Mouse (Mus musculus) liver, adult 2 months (tissue): ENCODE data around the gene Uhrf1bp1l. TPM values are rescaled to one million over a fixed set of nuclear protein-coding genes. Genes with fewer than 3 reads are reported as not detected.

Experiments used
- DNase-seq: peaks from one replicate; pipeline ENCODE4 v3.0.0-alpha.2; 2011; ENCODE audit warnings: low read depth, low spot score; ENCODE audit errors: extremely low read depth
- H3K27ac ChIP-seq: fragments of 200-500 bp; replicated peaks from 2 replicates; pipeline ENCODE4 v1.5.1; 2012; ENCODE audit warnings: low read depth, mild to moderate bottlenecking, control low read depth, inconsistent platforms, low read length; ENCODE audit not compliant: insufficient read depth
- H3K27me3 ChIP-seq: fragments of 200-500 bp; 2 replicates; pipeline ENCODE4 v1.6.1; 2012; ENCODE audit warnings: mild to moderate bottlenecking, moderate library complexity, low read length, inconsistent platforms; ENCODE audit not compliant: control insufficient read depth, insufficient read depth
- H3K36me3 ChIP-seq: fragments of 200-500 bp; 2 replicates; pipeline ENCODE4 v1.6.1; 2012; ENCODE audit warnings: low read length, inconsistent platforms; ENCODE audit not compliant: control insufficient read depth, insufficient read depth
- H3K4me1 ChIP-seq: fragments of 200-500 bp; 2 replicates; pipeline ENCODE4 v1.6.1; 2011; ENCODE audit warnings: low read length; ENCODE audit not compliant: control insufficient read depth, insufficient read depth
- H3K4me3 ChIP-seq: fragments of 200-500 bp; 2 replicates; pipeline ENCODE4 v1.5.1; 2011; ENCODE audit warnings: low read depth, mild to moderate bottlenecking, control low read depth, low read length, moderate library complexity; ENCODE audit not compliant: insufficient read depth
- H3K79me2 ChIP-seq: fragments of 200-500 bp; 2 replicates; pipeline ENCODE4 v1.6.1; 2012; ENCODE audit warnings: inconsistent platforms, mild to moderate bottlenecking, low read length, moderate library complexity; ENCODE audit not compliant: control insufficient read depth, insufficient read depth
- H3K9ac ChIP-seq: fragments of 200-500 bp; 2 replicates; pipeline ENCODE4 v1.6.1; 2012; ENCODE audit warnings: low read depth, mild to moderate bottlenecking, control low read depth, inconsistent platforms, low read length
- CTCF ChIP-seq: fragments of 200-500 bp; IDR thresholded peaks from 2 replicates; pipeline ENCODE4 v1.5.1; 2011; ENCODE audit warnings: low read depth, low read length, control low read depth
- POLR2A ChIP-seq: fragments of 200-500 bp; IDR thresholded peaks from 2 replicates; pipeline ENCODE4 v1.6.1; 2011; ENCODE audit warnings: low read length, control low read depth; ENCODE audit not compliant: insufficient read depth; ENCODE audit errors: extremely low read depth
- WGBS: fragments of 180-500 bp; shearing (Covaris S2); methylation state at CpG from one replicate; pipeline ENCODE4 v1.1.7; 2018; 5-methylcytosine and 5-hydroxymethylcytosine counted together
- polyA plus RNA-seq: library from polyadenylated mRNA; depleted of rRNA; stranded (reverse); fragments of >200 nt; gene quantifications from 2 replicates; pipeline ENCODE4 v1.2.3, GENCODE M21; 2012
- total RNA-seq: library from RNA; depleted of rRNA; stranded (reverse); fragments of >200 nt; gene quantifications from 2 replicates; pipeline ENCODE4 v1.2.3, GENCODE M21; 2014

Gene Uhrf1bp1l
- total and polyA plus RNA-seq, 2 experiments: 16.0 to 38.6 TPM

GRCm38 (mm10) chr10:89707397-89707796 lies 37.4 kb upstream of the Uhrf1bp1l start:
- Histone ChIP-seq H3K4me3 (no peak overlapping the region), H3K27ac (no peak overlapping the region), H3K27me3 (no peaks in the 10 kb centered on the region), H3K36me3 (peaks cover 9% of the 10 kb centered on the region), H3K9ac (no peak overlapping the region), H3K79me2 (no peaks in the 10 kb centered on the region), H3K4me1 (no peaks in the 10 kb centered on the region)
- TF ChIP-seq POLR2A (no peak), CTCF (no peak)
- no peak for DNase-seq
- 95% methylated on average over 3 of the region's 3 CpGs for WGBS

GRCm38 (mm10) chr10:89708720-89709119 lies 36.1 kb upstream of the Uhrf1bp1l start:
- DNase-seq: no peak
- WGBS: 47% methylated on average over 10 of the region's 10 CpGs
- H3K79me2 ChIP-seq: no peaks in the 10 kb centered on the region
- peaks cover 22% of the 10 kb centered on the region for H3K36me3 ChIP-seq
- TF ChIP-seq CTCF (no peak), POLR2A (no peak)
- H3K27me3 ChIP-seq: no peaks in the 10 kb centered on the region
- H3K27ac ChIP-seq: no peak overlapping the region
- H3K4me3 ChIP-seq: no peak overlapping the region
- no peak overlapping the region for H3K9ac ChIP-seq
- no peaks in the 10 kb centered on the region for H3K4me1 ChIP-seq

GRCm38 (mm10) chr10:89714910-89715309 lies 29.9 kb upstream of the Uhrf1bp1l start:
- peaks cover 58% of the 10 kb centered on the region for H3K36me3 ChIP-seq
- H3K79me2 ChIP-seq: 0 out of 2 replicates have a peak, but pooled peaks cover 2% of the 10 kb centered on the region
- 94% methylated on average over 10 of the region's 10 CpGs for WGBS
- no peak for TF ChIP-seq POLR2A
- no peak for TF ChIP-seq CTCF
- H3K27ac ChIP-seq: no peak overlapping the region
- no peak overlapping the region for H3K9ac ChIP-seq
- H3K4me3 ChIP-seq: no peak overlapping the region
- no peak for DNase-seq
- H3K4me1 ChIP-seq: no peaks in the 10 kb centered on the region
- no peaks in the 10 kb centered on the region for H3K27me3 ChIP-seq

GRCm38 (mm10) chr10:89720252-89720651 lies 24.5 kb upstream of the Uhrf1bp1l start:
- DNase-seq: no peak
- no peak overlapping the region for H3K4me3 ChIP-seq
- no peaks in the 10 kb centered on the region for H3K27me3 ChIP-seq
- H3K9ac ChIP-seq: no peak overlapping the region
- H3K79me2 ChIP-seq: peaks cover 2% of the 10 kb centered on the region; the same call in 1 of the 2 replicates
- TF ChIP-seq CTCF (no peak), POLR2A (no peak)
- peak overlapping the region; percentile 61 for H3K27ac ChIP-seq
- H3K4me1 ChIP-seq: peaks cover 15% of the 10 kb centered on the region
- H3K36me3 ChIP-seq: peaks cover 31% of the 10 kb centered on the region

- no peaks in the 10 kb centered on the region for H3K27me3 ChIP-seq
- TF ChIP-seq CTCF: no peak
- no peak for TF ChIP-seq POLR2A
- no peak overlapping the region for H3K9ac ChIP-seq
- H3K79me2 ChIP-seq: peaks cover 2% of the 10 kb centered on the region; the same call in 1 of the 2 replicates
- DNase-seq: peak; percentile 88
- no peak overlapping the region for H3K27ac ChIP-seq
- 27% methylated on average over 3 of the region's 3 CpGs for WGBS
- no peak overlapping the region for H3K4me3 ChIP-seq
- peaks cover 30% of the 10 kb centered on the region for H3K36me3 ChIP-seq
- peaks cover 15% of the 10 kb centered on the region for H3K4me1 ChIP-seq
These were observed 24.0 kb upstream of the Uhrf1bp1l start for GRCm38 (mm10) chr10:89720796-89721195.

GRCm38 (mm10) chr10:89722247-89723195 lies 22.3 kb upstream of the Uhrf1bp1l start:
- H3K27me3 ChIP-seq: no peaks in the 10 kb centered on the region
- 28% methylated on average over 14 of the region's 14 CpGs for WGBS
- peak; percentile 93 for DNase-seq
- H3K9ac ChIP-seq: no peak overlapping the region
- H3K4me1 ChIP-seq: peaks cover 15% of the 10 kb centered on the region
- H3K79me2 ChIP-seq: peaks cover 2% of the 10 kb centered on the region; the same call in 1 of the 2 replicates
- TF ChIP-seq CTCF (no peak), POLR2A (no peak)
- H3K27ac ChIP-seq: peak overlapping the region; percentile 60
- no peak overlapping the region for H3K4me3 ChIP-seq
- peaks cover 33% of the 10 kb centered on the region for H3K36me3 ChIP-seq
